Mouse (Mus musculus): ENCODE measurements around the gene Pwp2.
"Not testable (repeated sequence)": the region's sequence is repeated elsewhere in the genome, so short reads cannot be mapped to it uniquely, and the experiment has no call there.

Pwp2 gene

GRCm38 (mm10) chr10:78140843-78141242, 44.1 kb downstream of the Pwp2 start:
- DNase-seq (ENCODE audit: low spot score in 2 of 2) = no peak

DNA sequence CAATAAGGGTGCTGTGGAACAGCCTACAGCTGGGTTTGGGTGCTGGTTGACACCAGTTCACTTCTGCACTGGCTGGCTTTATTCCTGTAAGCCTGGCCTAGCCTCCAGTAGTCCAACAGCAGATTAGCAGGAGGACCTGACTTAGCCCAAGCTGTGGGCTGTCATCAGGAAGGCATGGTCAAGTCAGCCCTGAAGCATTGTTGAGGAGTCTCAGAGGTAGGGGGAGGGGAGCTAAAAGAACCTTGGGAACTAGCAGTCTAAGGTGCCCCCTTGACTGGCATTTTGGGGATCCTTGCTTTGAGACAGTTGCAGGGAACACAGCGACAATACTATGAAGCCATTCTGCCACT, 44.7 kb downstream of the Pwp2 start:
- no peak for DNase-seq (ENCODE audit: low spot score in 2 of 2)

GRCm38 (mm10) chr10:78139572-78140250, 45.2 kb downstream of the Pwp2 start:
- no peak for DNase-seq (ENCODE audit: low spot score in 2 of 2)

GRCm38 (mm10) chr10:78138812-78139523, 46.0 kb downstream of the Pwp2 start:
- no peak for DNase-seq (ENCODE audit: low spot score in 2 of 2)

GRCm38 (mm10) chr10:78137191-78137590, 47.8 kb downstream of the Pwp2 start:
- DNase-seq (ENCODE audit: low spot score in 2 of 2) = no peak

DNA sequence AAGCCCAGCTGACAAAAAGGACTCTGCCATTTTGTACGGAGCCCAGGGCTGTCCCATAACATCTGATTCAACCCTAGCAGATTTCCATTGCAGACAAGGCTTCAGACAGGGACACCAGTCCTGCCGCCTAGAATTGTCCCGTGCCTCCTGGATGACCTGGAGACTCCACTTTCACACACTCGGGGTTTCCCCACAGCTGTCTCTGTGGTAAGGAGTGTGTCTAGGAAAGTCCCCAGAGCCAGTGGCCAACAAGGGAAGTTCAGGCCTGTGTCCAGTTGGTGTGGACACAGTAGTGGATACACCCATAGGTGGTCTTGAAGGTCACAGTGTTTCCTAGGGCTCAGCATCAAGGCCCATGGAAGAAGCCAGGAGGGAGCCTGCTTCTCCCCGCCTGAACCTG, 49.0 kb downstream of the Pwp2 start:
- DNase-seq (ENCODE audit: low spot score in 2 of 2) = no peak

DNA sequence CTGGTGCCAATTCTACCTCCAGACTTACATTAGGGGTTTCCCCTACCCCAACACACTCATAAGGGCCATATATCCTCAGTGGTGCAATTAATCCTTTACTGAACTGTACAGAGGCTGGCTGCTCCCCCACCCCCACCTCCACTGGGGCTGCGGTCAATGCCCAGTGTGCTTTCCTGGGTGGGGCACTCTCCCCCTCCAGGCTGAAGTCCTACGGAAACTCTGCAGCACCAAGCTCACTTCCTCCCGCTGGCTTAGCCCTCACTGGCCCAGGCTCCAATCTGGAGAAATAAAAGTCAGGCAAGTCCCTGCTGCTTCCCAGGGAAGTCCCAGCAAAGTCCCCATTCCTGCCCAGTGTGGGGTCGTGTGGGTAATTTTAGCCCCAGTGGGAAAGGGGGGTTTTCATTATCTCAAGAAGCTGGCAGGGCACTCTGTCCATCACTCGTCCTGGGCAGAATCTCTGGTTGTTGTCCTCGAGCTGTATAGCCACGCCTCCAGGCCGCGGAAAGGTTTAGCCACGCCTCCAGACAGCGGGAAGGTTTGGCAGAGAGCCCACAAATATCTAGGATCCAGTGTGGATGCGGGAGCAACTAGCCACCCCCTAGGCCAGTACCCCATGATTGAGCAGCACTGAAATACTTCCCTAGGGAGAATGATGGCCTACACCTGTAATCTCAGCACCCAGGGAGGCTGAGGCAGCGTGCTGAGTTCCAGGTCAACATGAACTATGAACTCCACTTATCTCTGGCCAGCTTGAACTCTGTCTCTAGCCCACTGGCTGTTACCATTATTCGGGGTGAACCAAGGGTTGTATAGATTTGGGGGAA, 49.8 kb downstream of the Pwp2 start:
- DNase-seq (ENCODE audit: low spot score in 2 of 2) = no peak

GRCm38 (mm10) chr10:78134400-78134799, 50.5 kb downstream of the Pwp2 start:
- DNase-seq (ENCODE audit: low spot score in 2 of 2) = peak in 1 of 2 experiments; percentile 20

GRCm38 (mm10) chr10:78129998-78130397, 55.0 kb downstream of the Pwp2 start:
- no peak for DNase-seq (ENCODE audit: low spot score in 2 of 2)

- DNase-seq (ENCODE audit: low spot score in 2 of 2) = no peak
Measured at GRCm38 (mm10) chr10:78129423-78129822, 55.5 kb downstream of the Pwp2 start.

DNA sequence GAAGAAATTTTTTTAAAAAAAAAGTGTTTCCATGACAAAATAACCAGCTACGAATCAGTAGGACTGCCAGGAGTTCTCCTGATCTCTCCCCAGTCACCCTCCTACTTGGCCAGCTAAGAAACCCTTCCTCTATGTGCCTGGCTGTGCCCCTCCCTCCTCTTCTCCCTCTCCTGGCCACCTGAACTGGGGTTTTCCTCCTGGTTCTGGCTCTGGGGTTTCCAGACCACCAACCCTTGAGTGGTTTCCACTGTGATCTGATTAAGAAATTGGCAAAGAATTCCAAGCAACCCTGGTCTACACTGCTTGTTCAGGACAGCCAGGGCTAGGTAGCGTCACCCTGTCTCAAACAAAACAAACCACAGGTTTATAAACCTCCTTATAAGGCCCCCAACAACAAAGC, 56.3 kb downstream of the Pwp2 start:
- no peak for DNase-seq (ENCODE audit: low spot score in 2 of 2)

- no peak for DNase-seq (ENCODE audit: low spot score in 2 of 2)
Measured at GRCm38 (mm10) chr10:78127931-78128330, 57.0 kb downstream of the Pwp2 start.

DNA sequence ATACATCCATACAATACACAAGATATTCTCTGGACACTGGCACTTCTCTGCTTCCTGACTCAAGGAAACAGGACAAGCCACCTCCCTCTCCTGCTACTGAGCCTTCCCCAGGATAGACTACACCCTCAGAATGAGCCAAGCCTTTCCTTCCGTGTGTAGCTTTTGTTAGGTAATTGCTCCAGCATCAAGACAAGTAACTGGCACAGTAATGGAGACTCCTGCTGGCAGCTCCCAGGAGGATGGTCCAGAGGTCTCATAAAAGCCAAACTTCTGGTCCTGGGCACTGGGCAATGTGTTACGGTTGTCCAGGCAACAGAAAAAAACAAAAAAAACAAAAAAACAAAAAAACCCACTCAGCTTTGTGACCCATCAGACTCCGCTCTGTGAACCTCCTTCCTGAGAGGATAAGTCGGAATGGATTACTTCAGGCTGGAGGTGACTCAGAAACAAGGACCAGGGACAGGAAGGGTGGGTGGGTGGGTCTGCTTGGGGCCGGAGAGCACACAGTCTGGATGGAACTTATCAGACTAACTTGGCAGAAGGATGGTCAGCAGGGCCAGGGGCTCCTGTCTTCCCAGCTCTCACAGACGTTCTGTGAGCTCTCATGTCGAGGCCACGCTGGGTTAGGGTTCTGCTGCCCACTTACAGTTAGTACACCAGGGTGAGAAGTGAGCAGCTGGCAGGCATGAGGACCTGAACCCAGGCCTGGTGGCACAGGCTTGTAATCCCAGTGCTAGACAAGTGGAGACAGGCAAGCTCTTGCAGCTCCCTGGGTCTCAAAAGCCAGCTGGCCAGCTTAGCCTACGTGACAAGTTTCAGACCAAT, 57.7 kb downstream of the Pwp2 start:
- DNase-seq (ENCODE audit: low spot score in 2 of 2) = no peak

DNA sequence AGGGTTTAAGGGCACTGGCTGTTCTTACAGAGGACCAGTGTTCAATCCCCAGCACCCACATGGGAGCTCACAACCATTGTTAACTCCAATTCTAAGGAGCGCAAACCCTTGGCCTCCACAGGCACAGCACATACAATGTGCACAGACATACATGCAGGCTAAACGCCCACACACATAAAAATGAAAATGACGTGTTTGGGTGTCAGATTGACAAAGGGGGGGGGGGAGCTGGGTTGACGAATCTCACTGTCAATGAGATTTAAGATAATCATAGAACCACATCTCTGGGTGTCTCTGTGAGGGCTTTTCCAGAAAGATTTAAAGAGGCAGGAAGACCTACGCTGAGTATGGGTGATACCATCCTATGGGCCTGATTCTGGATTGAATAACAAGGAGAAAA, 58.6 kb downstream of the Pwp2 start:
- DNase-seq (ENCODE audit: low spot score in 2 of 2) = no peak

DNA sequence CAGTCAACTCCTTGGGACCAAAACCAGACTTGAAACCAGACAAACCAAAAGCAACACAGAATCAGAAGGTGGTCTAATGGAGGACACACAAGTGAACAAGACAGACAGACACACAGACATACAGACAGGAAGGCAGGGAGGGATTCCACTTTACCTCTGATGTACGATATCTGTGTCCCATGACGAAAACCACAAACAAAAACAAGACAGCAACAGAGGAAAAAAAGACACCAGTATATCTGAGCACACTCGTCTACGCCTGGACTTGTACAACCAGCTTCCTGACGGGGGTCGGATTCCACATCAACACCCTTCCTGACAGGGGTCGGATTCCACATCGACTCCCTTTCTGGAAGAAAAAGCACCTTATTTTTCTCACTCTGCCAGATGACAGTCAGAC, 59.9 kb downstream of the Pwp2 start:
- DNase-seq (ENCODE audit: low spot score in 2 of 2) = not testable (repeated sequence)

GRCm38 (mm10) chr10:78124137-78124536, 60.8 kb downstream of the Pwp2 start:
- DNase-seq (ENCODE audit: low spot score in 2 of 2) = not testable (repeated sequence)
